Mouse (Mus musculus): ENCODE data around the gene Sema6d. TPM values are rescaled to one million over a fixed set of nuclear protein-coding genes. Genes with fewer than 3 reads are reported as not detected.

The Sema6d gene
- polyA plus RNA-seq, 1 experiment = not detected

DNA sequence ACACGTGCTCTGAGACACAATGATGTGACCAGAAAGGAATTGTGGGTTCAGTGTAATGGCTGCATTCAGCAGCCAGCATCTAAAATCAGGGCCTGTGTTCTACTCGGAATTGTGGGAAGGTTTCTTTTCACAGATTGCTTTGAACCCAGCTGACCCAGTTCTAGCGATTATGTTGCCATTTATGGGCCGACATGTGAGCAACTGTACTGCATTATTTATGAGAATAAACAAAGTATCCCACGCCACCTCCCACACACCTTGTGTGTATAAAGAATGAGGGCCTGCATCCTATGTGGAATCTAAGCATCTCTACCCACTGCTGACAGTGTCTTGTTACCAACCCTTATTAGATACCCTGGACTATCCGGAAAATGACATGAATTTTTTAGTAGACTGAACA is 248.5 kb downstream of the Sema6d start:
- H3K27ac ChIP-seq (ENCODE audit: insufficient read depth, low read depth, low read length) = no peak overlapping the region
- no peak overlapping the region for H3K4me3 ChIP-seq (ENCODE audit: insufficient read depth, low read depth, low read length)
- H3K4me1 ChIP-seq (ENCODE audit: control insufficient read depth, insufficient read depth, low read length) = no peaks in the 10 kb centered on the region
- WGBS = 63% methylated on average over 6 of the region's 6 CpGs
- no peak for TF ChIP-seq POLR2A (IDR thresholded peaks at IDR 0.05; ENCODE audit: insufficient read depth, low read depth, low read length)
- TF ChIP-seq CTCF (IDR thresholded peaks at IDR 0.05; ENCODE audit: insufficient read depth, low read depth, low read length) = no peak

GRCm38 (mm10) chr2:124354191-124354590 is 264.4 kb downstream of the Sema6d start:
- Histone ChIP-seq H3K27ac (ENCODE audit: insufficient read depth, low read depth, low read length) (no peak overlapping the region), H3K4me3 (ENCODE audit: insufficient read depth, low read depth, low read length) (no peak overlapping the region), H3K4me1 (ENCODE audit: control insufficient read depth, insufficient read depth, low read length) (no peaks in the 10 kb centered on the region)
- 71% methylated on average over 2 of the region's 2 CpGs for WGBS
- no peak for TF ChIP-seq POLR2A (IDR thresholded peaks at IDR 0.05; ENCODE audit: insufficient read depth, low read depth, low read length)
- TF ChIP-seq CTCF (IDR thresholded peaks at IDR 0.05; ENCODE audit: insufficient read depth, low read depth, low read length) = no peak

- H3K4me1 ChIP-seq (ENCODE audit: control insufficient read depth, insufficient read depth, low read length) = no peaks in the 10 kb centered on the region
- 69% methylated on average over 2 of the region's 2 CpGs for WGBS
- no peak overlapping the region for H3K4me3 ChIP-seq (ENCODE audit: insufficient read depth, low read depth, low read length)
- TF ChIP-seq POLR2A (IDR thresholded peaks at IDR 0.05; ENCODE audit: insufficient read depth, low read depth, low read length) (no peak), CTCF (IDR thresholded peaks at IDR 0.05; ENCODE audit: insufficient read depth, low read depth, low read length) (no peak)
- no peak overlapping the region for H3K27ac ChIP-seq (ENCODE audit: insufficient read depth, low read depth, low read length)
Observed at GRCm38 (mm10) chr2:124354716-124355115, 264.9 kb downstream of the Sema6d start.

DNA sequence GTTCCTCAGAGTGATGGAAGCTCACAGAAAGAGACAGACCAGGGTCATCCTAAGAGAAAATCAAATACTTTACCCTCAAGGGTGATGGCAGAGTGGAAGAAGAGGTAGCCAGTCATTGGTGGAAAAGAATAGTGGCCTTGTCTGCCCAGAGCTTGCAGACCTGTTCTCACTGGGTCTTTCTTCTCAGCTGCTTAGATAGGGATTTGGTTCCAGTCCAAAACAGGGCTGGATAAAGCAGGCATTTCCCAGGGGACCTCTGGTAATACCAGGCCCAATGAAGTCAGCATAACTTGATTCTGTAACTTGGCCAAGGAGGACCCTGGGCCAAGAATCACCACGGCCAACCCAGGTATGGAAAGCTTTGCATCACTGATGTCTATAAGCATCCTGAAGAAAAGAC is 279.5 kb downstream of the Sema6d start:
- Histone ChIP-seq H3K4me3 (ENCODE audit: insufficient read depth, low read depth, low read length) (no peak overlapping the region), H3K27ac (ENCODE audit: insufficient read depth, low read depth, low read length) (no peak overlapping the region), H3K4me1 (ENCODE audit: control insufficient read depth, insufficient read depth, low read length) (no peaks in the 10 kb centered on the region)
- 47% methylated on average over 1 of the region's 1 CpGs for WGBS
- TF ChIP-seq POLR2A (IDR thresholded peaks at IDR 0.05; ENCODE audit: insufficient read depth, low read depth, low read length) (no peak), CTCF (IDR thresholded peaks at IDR 0.05; ENCODE audit: insufficient read depth, low read depth, low read length) (no peak)

DNA sequence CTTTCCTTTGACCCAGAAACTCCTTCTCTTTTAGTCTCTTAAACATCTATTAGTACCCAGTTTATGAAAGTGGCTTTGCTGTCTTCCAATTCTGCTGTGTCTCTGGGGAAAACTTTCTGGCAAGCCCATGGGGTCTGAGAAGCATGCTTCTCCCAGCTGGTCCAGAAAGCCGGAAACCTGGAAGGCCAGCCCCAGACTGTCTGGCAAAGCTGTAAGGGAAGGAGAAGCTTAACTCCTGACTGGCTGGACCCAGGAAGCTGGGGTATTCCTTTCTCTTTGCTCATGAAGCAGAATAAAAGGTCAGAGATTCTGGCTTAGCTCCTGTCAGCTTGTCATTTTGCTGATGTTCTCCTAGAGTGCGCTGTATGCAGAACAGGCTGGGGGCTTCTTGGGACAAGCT is 280.2 kb downstream of the Sema6d start:
- no peak for TF ChIP-seq CTCF (IDR thresholded peaks at IDR 0.05; ENCODE audit: insufficient read depth, low read depth, low read length)
- no peak for TF ChIP-seq POLR2A (IDR thresholded peaks at IDR 0.05; ENCODE audit: insufficient read depth, low read depth, low read length)
- Histone ChIP-seq H3K27ac (ENCODE audit: insufficient read depth, low read depth, low read length) (no peak overlapping the region), H3K4me3 (ENCODE audit: insufficient read depth, low read depth, low read length) (no peak overlapping the region), H3K4me1 (ENCODE audit: control insufficient read depth, insufficient read depth, low read length) (no peaks in the 10 kb centered on the region)
- 68% methylated on average over 2 of the region's 2 CpGs for WGBS

- no peaks in the 10 kb centered on the region for H3K4me1 ChIP-seq (ENCODE audit: control insufficient read depth, insufficient read depth, low read length)
- TF ChIP-seq POLR2A (IDR thresholded peaks at IDR 0.05; ENCODE audit: insufficient read depth, low read depth, low read length) (no peak), CTCF (IDR thresholded peaks at IDR 0.05; ENCODE audit: insufficient read depth, low read depth, low read length) (no peak)
- WGBS = 92% methylated on average over 2 of the region's 2 CpGs
- H3K27ac ChIP-seq (ENCODE audit: insufficient read depth, low read depth, low read length) = no peak overlapping the region
- H3K4me3 ChIP-seq (ENCODE audit: insufficient read depth, low read depth, low read length) = no peak overlapping the region
Observed at GRCm38 (mm10) chr2:124371363-124371762, 281.6 kb downstream of the Sema6d start.

DNA sequence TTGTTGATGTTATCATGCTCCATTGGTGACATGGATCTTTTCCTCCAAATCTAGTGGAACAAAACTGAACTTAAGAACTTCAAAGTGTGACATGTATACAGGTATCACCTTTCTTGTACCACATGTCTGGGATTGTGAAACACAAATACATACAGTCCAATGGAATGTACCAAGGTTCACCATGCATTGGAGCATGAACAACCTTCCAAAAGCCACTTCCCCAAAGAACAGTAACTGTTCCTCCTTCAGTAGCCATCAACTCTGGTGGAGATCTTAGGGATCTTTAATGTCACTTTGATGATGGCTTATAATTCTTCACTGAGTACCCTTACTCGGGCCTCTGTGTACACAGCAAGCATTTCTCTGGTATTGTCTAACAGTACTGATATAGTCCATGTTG is 295.3 kb downstream of the Sema6d start:
- Histone ChIP-seq H3K4me3 (ENCODE audit: insufficient read depth, low read depth, low read length) (no peak overlapping the region), H3K27ac (ENCODE audit: insufficient read depth, low read depth, low read length) (no peak overlapping the region), H3K4me1 (ENCODE audit: control insufficient read depth, insufficient read depth, low read length) (no peaks in the 10 kb centered on the region)
- 93% methylated on average over 1 of the region's 1 CpGs for WGBS
- TF ChIP-seq CTCF (IDR thresholded peaks at IDR 0.05; ENCODE audit: insufficient read depth, low read depth, low read length) (no peak), POLR2A (IDR thresholded peaks at IDR 0.05; ENCODE audit: insufficient read depth, low read depth, low read length) (no peak)

GRCm38 (mm10) chr2:124385722-124386121 is 296.0 kb downstream of the Sema6d start:
- Histone ChIP-seq H3K27ac (ENCODE audit: insufficient read depth, low read depth, low read length) (no peak overlapping the region), H3K4me3 (ENCODE audit: insufficient read depth, low read depth, low read length) (no peak overlapping the region), H3K4me1 (ENCODE audit: control insufficient read depth, insufficient read depth, low read length) (no peaks in the 10 kb centered on the region)
- WGBS = 80% methylated on average over 1 of the region's 1 CpGs
- no peak for TF ChIP-seq POLR2A (IDR thresholded peaks at IDR 0.05; ENCODE audit: insufficient read depth, low read depth, low read length)

GRCm38 (mm10) chr2:124388269-124388668 is 298.5 kb downstream of the Sema6d start:
- H3K4me3 ChIP-seq (ENCODE audit: insufficient read depth, low read depth, low read length) = no peak overlapping the region
- TF ChIP-seq CTCF (IDR thresholded peaks at IDR 0.05; ENCODE audit: insufficient read depth, low read depth, low read length) = no peak
- no peak for TF ChIP-seq POLR2A (IDR thresholded peaks at IDR 0.05; ENCODE audit: insufficient read depth, low read depth, low read length)
- 89% methylated on average over 1 of the region's 1 CpGs for WGBS
- H3K27ac ChIP-seq (ENCODE audit: insufficient read depth, low read depth, low read length) = no peak overlapping the region
- no peaks in the 10 kb centered on the region for H3K4me1 ChIP-seq (ENCODE audit: control insufficient read depth, insufficient read depth, low read length)

DNA sequence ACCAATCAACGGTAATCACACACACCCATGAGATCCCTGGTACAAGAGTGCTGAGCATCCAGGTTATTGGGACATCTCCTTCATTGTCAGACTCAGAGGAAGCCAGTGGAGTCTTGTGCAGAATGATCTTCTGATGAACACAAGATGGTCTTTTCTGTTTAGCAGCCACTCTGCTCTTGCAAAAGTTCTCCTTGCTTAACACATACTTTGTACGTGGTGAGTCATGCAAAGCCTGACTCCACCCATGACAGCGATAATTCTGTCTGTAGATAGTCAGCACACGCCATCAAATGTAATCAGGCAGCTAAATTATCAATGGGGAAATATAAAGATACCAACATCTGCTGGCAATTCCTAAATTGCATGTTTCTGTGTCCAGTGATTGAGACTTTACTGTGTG is 307.0 kb downstream of the Sema6d start:
- Histone ChIP-seq H3K4me3 (ENCODE audit: insufficient read depth, low read depth, low read length) (no peak overlapping the region), H3K27ac (ENCODE audit: insufficient read depth, low read depth, low read length) (no peak overlapping the region), H3K4me1 (ENCODE audit: control insufficient read depth, insufficient read depth, low read length) (no peaks in the 10 kb centered on the region)
- WGBS = 87% methylated on average over 4 of the region's 4 CpGs
- TF ChIP-seq CTCF (IDR thresholded peaks at IDR 0.05; ENCODE audit: insufficient read depth, low read depth, low read length) = no peak
- TF ChIP-seq POLR2A (IDR thresholded peaks at IDR 0.05; ENCODE audit: insufficient read depth, low read depth, low read length) = no peak

Data from olfactory bulb, adult 2 months (tissue).